Mouse (Mus musculus) cortical plate, adult 2 months (tissue): ENCODE measurements at regions not wholly inside any gene's neighbourhood (a gene's known extent, or its start where the extent isn't known, plus 50 kb on each side); places are given as distances from the start of the nearest gene placed in this dataset.

ENCODE experiments used
- CTCF ChIP-seq: fragments of 200-500 bp; IDR thresholded peaks from 2 replicates; pipeline ENCODE4 v1.5.1; 2011; ENCODE audit warnings: mild to moderate bottlenecking, control low read depth, low read length; ENCODE audit not compliant: insufficient read depth; ENCODE audit errors: extremely low read depth
- POLR2A ChIP-seq: fragments of 200-500 bp; IDR thresholded peaks from 2 replicates; pipeline ENCODE4 v1.6.1; 2011; ENCODE audit warnings: mild to moderate bottlenecking, low read length, control low read depth; ENCODE audit not compliant: insufficient read depth; ENCODE audit errors: extremely low read depth

DNA sequence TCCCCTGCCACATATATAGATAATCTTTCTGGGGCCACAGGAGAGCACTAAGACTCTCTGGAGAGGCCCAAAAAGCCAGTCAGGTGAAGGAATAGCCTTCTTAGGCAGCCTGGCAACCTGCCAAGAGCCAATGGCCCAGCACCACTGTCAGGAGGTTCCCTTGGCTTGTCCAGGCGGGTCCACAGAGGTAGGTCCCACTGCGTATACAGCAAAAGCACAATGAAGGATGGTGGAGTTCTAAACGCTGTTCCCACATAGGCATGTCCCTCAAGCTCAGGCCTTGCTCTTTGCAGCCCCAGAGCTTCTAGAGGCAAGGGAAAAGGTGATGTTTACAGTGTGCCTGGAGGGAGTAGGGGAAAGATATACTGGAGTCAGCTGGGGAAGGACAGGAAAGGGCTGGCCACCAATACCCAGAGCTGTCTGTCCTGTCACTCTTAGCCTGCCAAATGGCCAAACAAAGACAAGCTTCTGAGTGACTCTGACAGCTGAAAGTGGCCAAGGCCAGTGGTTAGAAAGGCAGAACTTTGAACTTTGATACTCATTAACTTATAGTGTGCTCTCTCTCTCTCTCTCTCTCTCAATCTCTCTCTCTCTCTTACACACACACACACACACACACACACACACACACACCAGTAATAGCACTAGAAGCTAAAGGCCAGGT lies 235.4 kb downstream of the Bcor start:
- TF ChIP-seq POLR2A (no peak), CTCF (no peak)
